Mouse (Mus musculus) lung, postnatal 0 days (tissue): ENCODE results near the gene Pde4d. TPM values are rescaled to one million over a fixed set of nuclear protein-coding genes. Genes with fewer than 3 reads are reported as not detected.

Source experiments
- ATAC-seq: fragments of 200-750 bp; cut with Nextera tagmentation; 2 replicates; pipeline ENCODE4 v1.8.0; 2017; ENCODE audit warnings: moderate library complexity
- DNase-seq: peaks from one replicate; pipeline ENCODE4 v3.0.0-alpha.2; 2016; ENCODE audit warnings: low spot score
- H3K27ac ChIP-seq: fragments of 300-500 bp; sonication (generic); 2 replicates; pipeline ENCODE4 v1.5.1; 2014; ENCODE audit warnings: antibody characterized with exemption, mild to moderate bottlenecking, low read length, mixed read lengths
- H3K27me3 ChIP-seq: fragments of 300-500 bp; sonication (generic); replicated peaks from 2 replicates; pipeline ENCODE4 v1.6.1; 2014; ENCODE audit warnings: low read length, mixed read lengths; ENCODE audit not compliant: insufficient read depth
- H3K36me3 ChIP-seq: fragments of 300-500 bp; sonication (generic); 2 replicates; pipeline ENCODE4 v1.6.1; 2014; ENCODE audit warnings: low read length, mixed read lengths; ENCODE audit not compliant: insufficient read depth
- H3K4me1 ChIP-seq: fragments of 300-500 bp; sonication (generic); 2 replicates; pipeline ENCODE4 v1.6.1; 2014; ENCODE audit warnings: antibody characterized with exemption, low read depth, low read length, mixed read lengths; ENCODE audit not compliant: insufficient read depth
- H3K4me2 ChIP-seq: fragments of 300-500 bp; sonication (generic); replicated peaks from 2 replicates; pipeline ENCODE4 v1.6.1; 2014; ENCODE audit warnings: low read depth, mild to moderate bottlenecking, low read length, moderate library complexity, mixed read lengths
- H3K4me3 ChIP-seq: fragments of 300-500 bp; sonication (generic); 2 replicates; pipeline ENCODE4 v1.5.1; 2014; ENCODE audit warnings: low read depth, low read length
- H3K9ac ChIP-seq: fragments of 300-500 bp; sonication (generic); replicated peaks from 2 replicates; pipeline ENCODE4 v1.6.1; 2014; ENCODE audit warnings: low read depth, mild to moderate bottlenecking
- H3K9me3 ChIP-seq: fragments of 300-500 bp; sonication (generic); 2 replicates; pipeline ENCODE4 v1.6.1; 2016; ENCODE audit warnings: low read length, mixed read lengths
- CTCF ChIP-seq: IDR thresholded peaks from 2 replicates; pipeline ENCODE4 v1.5.1; 2016; ENCODE audit warnings: antibody characterized with exemption, mild to moderate bottlenecking
- EP300 ChIP-seq: IDR thresholded peaks from 2 replicates; pipeline ENCODE4 v1.6.1; 2016; ENCODE audit warnings: antibody characterized with exemption, mild to moderate bottlenecking, control low read depth
- WGBS: fragments of 180-500 bp; shearing (Covaris S2); extraction: QIAGEN DNeasy Blood & Tissue Kit; methylation state at CpG from one replicate; pipeline ENCODE4 v1.1.7; 2014; 5-methylcytosine and 5-hydroxymethylcytosine counted together
- polyA plus RNA-seq: library from polyadenylated mRNA; unstranded; fragments of >200 nt; fragmentation: Nextera tagmentation; extraction: Ambion mirVana; gene quantifications from 2 replicates; pipeline ENCODE4 v1.2.1, GENCODE M21; 2015

Pde4d gene
- polyA plus RNA-seq, 1 experiment from 2014 or later, result 19.7 TPM

DNA sequence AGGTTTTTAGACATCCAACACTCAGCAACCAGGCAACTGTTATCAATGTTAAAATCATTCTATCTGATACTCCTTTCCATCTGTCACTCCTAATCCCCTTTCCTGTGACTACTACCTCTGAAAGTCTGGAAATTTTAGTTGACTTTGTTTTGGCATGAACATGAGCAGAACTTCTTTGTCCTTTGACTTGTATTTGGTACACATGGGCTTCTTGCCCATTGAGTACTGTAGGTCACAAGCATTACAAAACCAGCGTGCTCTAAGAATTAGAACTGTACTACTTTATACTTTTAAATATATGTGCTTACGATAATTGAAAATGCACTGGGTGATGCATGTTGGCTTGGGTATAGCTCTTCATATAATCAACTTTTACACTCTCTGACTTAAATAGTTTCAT lies 1264.8 kb downstream of the Pde4d start:
- no peaks in the 10 kb centered on the region for H3K9me3 ChIP-seq
- DNase-seq (no peak), ATAC-seq (no peak)
- no peak overlapping the region for H3K4me3 ChIP-seq
- H3K4me1 ChIP-seq, result no peaks in the 10 kb centered on the region
- no peak overlapping the region for H3K27ac ChIP-seq
- 85% methylated on average over 2 of the region's 2 CpGs for WGBS
- no peak for TF ChIP-seq EP300
- no peak for TF ChIP-seq CTCF
- no peaks in the 10 kb centered on the region for H3K27me3 ChIP-seq
- H3K36me3 ChIP-seq, result no peaks in the 10 kb centered on the region
- no peak overlapping the region for H3K9ac ChIP-seq
- no peak overlapping the region for H3K4me2 ChIP-seq

DNA sequence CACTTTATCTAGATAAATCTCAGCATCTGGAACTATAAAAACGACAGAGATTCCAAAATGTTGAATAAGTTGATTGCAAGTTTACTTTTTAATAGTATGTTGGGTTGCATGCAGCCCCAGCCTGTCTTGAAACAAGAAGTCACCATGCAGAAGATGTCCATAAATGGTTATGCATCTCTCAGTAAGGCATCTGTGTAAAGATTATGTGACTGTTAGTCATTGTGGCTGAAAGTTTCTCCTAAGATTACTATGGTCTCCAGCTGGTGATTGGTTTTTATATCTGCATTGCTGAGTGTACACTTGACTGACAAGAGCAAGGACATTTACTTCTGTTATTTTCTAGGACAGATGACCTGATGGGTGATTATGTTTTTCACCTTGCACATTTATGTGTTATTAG lies 1265.6 kb downstream of the Pde4d start:
- Histone ChIP-seq H3K27me3 (no peaks in the 10 kb centered on the region), H3K36me3 (no peaks in the 10 kb centered on the region), H3K9me3 (no peaks in the 10 kb centered on the region), H3K4me2 (no peak overlapping the region), H3K9ac (no peak overlapping the region), H3K27ac (no peak overlapping the region), H3K4me1 (no peaks in the 10 kb centered on the region), H3K4me3 (no peak overlapping the region)
- WGBS, result 30% methylated on average over 1 of the region's 1 CpGs
- DNase-seq, result no peak
- TF ChIP-seq CTCF, result no peak
- no peak for TF ChIP-seq EP300
- ATAC-seq, result no peak

DNA sequence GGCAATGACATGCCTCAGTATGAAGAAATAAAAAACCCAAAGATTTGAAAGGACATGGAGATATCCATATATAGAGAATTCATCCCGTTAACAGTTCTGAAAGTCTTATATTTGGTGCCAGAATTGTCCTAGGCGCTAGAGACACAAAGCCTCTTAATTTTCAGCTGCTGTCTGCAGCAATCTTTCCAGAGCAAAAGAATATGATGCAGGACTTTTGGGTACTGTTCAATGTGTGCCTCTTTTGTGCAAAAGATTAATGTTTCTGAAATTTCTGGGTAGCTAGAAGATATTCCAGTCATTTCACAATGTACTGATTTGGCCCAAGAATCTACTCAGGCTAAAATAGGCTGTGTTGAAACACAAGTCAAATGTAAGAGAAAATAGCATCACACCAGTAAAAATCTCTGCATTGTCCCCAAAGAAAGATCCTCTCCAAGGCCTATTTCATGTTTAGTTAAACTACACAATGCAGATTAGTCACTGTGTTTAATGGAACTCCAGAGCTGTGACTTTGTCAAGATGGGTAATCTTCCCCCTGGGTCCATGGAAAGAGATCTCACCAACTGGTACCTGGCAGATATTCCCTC lies 1270.5 kb downstream of the Pde4d start:
- Histone ChIP-seq H3K27ac (no peak overlapping the region), H3K9me3 (no peaks in the 10 kb centered on the region), H3K4me2 (no peak overlapping the region), H3K36me3 (no peaks in the 10 kb centered on the region), H3K27me3 (no peaks in the 10 kb centered on the region), H3K4me3 (no peak overlapping the region), H3K9ac (no peak overlapping the region), H3K4me1 (no peaks in the 10 kb centered on the region)
- 73% methylated on average over 2 of the region's 2 CpGs for WGBS
- ATAC-seq (peak; percentile 43), DNase-seq (peak; percentile 64)
- TF ChIP-seq CTCF, result no peak
- no peak for TF ChIP-seq EP300

DNA sequence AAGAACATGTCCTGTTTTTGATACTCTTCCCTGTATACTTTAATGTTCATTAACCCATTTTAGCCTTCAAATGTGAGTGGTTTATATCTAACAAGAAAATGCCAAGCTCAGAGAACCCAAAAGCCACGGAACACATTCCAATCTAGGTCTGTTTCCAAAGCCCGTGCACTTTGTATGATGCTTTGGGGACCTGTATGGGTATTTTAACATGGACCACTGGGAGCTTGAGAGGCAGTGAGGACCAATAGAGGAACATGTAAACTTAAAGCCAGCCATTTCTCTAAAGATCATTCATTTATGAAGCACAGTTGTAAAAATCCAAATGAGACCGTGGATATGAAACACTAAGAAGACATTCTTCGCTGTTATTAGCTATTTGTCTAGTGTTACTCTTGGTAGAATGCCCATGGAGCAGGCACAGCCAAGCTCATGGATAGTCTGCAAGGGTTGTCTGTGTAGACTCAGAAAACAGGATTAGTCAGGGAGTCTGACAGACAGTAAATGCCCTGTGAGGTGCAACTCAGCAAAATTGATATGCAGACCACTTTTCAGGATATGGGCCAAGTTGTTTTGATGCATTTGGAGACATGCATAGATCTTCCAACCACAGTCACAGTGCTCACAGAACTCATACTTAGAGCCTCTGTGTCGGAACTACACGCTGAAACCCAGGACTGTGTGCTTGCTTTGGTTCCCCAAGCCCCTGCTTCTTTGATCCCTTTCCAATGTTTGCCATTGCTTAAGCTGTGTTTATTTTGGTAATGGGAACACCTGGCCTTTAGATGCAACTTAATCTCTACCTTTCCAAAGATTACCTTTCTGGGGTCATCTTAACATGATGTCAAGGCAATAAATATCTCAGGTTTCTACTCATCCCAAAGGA lies 1272.7 kb downstream of the Pde4d start:
- no peak for TF ChIP-seq CTCF
- TF ChIP-seq EP300, result no peak
- no peaks in the 10 kb centered on the region for H3K27me3 ChIP-seq
- DNase-seq (no peak), ATAC-seq (no peak)
- H3K4me2 ChIP-seq, result no peak overlapping the region
- no peak overlapping the region for H3K27ac ChIP-seq
- H3K9ac ChIP-seq, result no peak overlapping the region
- no peak overlapping the region for H3K4me3 ChIP-seq
- H3K9me3 ChIP-seq, result no peaks in the 10 kb centered on the region
- 67% methylated on average over 6 of the region's 6 CpGs for WGBS
- no peaks in the 10 kb centered on the region for H3K36me3 ChIP-seq
- H3K4me1 ChIP-seq, result no peaks in the 10 kb centered on the region

DNA sequence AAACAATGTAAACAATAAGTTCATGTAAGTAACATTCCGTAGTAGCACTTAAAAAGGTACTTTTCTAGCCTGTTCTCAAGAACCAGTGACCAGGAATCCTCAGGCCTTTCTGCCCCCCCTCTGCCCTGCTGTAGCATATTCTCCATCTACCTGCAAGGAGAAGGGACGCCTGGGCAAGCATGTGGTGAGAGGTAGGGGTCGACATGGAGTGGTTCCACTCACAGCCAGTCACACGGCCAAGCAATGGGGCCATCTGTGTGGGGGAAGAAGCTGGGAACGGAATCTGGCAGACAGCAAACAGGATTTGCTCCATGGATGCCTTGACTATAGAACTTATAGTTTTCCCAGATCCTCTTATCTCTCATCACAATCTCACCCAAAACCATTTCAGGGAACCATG lies 1277.6 kb downstream of the Pde4d start:
- WGBS, result 68% methylated on average over 5 of the region's 5 CpGs
- Histone ChIP-seq H3K9ac (no peak overlapping the region), H3K4me1 (no peaks in the 10 kb centered on the region), H3K27me3 (no peaks in the 10 kb centered on the region), H3K36me3 (no peaks in the 10 kb centered on the region), H3K4me3 (no peak overlapping the region), H3K4me2 (no peak overlapping the region), H3K9me3 (no peaks in the 10 kb centered on the region), H3K27ac (no peak overlapping the region)
- no peak for ATAC-seq
- no peak for DNase-seq
- no peak for TF ChIP-seq CTCF

DNA sequence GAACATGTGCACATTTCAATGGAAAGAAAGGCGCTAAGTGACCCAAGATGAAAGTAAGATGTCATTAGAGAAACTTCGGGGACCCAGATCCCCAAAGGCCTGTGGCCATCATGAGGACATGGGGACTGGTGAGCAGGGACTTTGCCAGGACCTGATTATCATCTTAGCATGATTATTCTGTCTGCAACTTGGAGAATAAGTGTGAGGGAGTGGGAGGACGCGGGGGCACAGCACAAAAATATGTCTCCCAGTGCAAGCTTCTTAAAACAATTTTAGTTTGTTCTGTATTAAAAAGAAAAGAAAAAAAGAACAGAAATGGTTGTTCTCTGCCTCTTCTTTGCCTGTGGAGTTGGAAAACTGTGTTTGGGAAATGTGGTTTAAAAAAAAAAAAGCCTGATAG lies 1279.9 kb downstream of the Pde4d start:
- no peak for TF ChIP-seq CTCF
- TF ChIP-seq EP300, result no peak
- H3K27ac ChIP-seq, result no peak overlapping the region
- no peaks in the 10 kb centered on the region for H3K9me3 ChIP-seq
- no peaks in the 10 kb centered on the region for H3K27me3 ChIP-seq
- H3K4me3 ChIP-seq, result no peak overlapping the region
- DNase-seq, result no peak
- no peaks in the 10 kb centered on the region for H3K36me3 ChIP-seq
- no peak overlapping the region for H3K9ac ChIP-seq
- WGBS, result 92% methylated on average over 4 of the region's 4 CpGs
- H3K4me1 ChIP-seq, result no peaks in the 10 kb centered on the region
- ATAC-seq, result no peak
- no peak overlapping the region for H3K4me2 ChIP-seq
